Mouse (Mus musculus): Measurements from ENCODE around the gene Gm10985. TPM values are rescaled to one million over a fixed set of nuclear protein-coding genes. Genes with fewer than 3 reads are reported as not detected.
A peak's percentile ranks its signal among the peaks of the same experiment; 100 is the strongest.

Gm10985 gene
- total RNA-seq (2017), result not detected in 2 replicates

DNA sequence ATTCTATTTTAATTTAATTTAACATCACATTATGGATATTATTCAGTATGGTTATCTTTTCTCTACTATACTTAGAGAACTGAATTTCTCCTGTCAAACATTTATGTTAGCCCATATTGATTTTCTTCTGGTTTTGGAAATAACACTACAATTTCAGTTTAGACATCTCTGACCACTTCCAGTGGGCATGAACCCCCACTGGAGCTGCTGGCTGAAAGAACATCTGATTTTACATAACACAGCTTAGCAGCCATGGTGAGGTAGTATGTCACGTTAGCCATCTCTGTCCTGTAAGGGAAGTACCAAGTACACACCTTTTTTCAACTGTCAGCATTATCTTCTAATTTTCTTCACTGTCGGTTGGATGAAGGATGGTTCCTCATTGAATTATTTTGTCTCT is at the start of gene Gm10985:
TSS of gene Gm10985 (plus strand) at position 301 of the 400 bp plus-strand sequence.
- no peak for ATAC-seq (replicated peaks in 1 of 2; ENCODE audit: insufficient read depth in 1 of 2, low FRiP score in 2 of 2, low TSS enrichment in 1 of 2, low read depth in 1 of 2, poor library complexity in 2 of 2, severe bottlenecking in 2 of 2)

GRCm38 (mm10) chr3:53796933-53797332 is 48.0 kb upstream of the Gm10985 start:
- no peak for ATAC-seq (replicated peaks in 1 of 2; ENCODE audit: insufficient read depth in 1 of 2, low FRiP score in 2 of 2, low TSS enrichment in 1 of 2, low read depth in 1 of 2, poor library complexity in 2 of 2, severe bottlenecking in 2 of 2)

GRCm38 (mm10) chr3:53799671-53800070 is 45.2 kb upstream of the Gm10985 start:
- no peak for ATAC-seq (replicated peaks in 1 of 2; ENCODE audit: insufficient read depth in 1 of 2, low FRiP score in 2 of 2, low TSS enrichment in 1 of 2, low read depth in 1 of 2, poor library complexity in 2 of 2, severe bottlenecking in 2 of 2)

DNA sequence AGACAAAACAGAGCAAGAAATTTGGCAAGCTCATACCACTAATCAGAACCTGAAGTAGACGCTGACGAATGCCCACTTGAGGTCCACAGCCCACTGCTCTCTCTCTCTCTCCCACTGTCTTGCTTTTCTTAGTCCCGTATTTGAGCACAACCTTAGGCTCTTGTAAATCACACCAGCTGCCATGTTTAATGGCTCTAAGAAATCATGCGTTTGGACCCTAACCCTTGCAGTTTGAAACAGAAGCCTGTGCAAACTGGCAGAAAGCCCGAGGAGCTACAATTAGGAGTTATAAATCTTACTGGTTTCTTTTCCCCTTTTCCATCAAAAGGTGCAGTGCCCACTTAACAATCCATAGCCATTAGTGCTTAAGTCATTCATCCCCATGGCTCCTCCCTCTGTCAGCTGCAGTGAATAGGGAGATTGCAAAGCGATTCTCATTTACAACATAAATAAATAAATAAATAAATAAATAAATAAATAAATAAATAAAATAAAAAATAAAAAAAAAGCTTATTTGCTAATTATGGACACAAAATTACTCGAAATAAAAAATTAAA is 31.4 kb upstream of the Gm10985 start:
- ATAC-seq (replicated peaks in 1 of 2; ENCODE audit: insufficient read depth in 1 of 2, low FRiP score in 2 of 2, low TSS enrichment in 1 of 2, low read depth in 1 of 2, poor library complexity in 2 of 2, severe bottlenecking in 2 of 2), result no peak

GRCm38 (mm10) chr3:53834238-53834637 is 10.6 kb upstream of the Gm10985 start:
- ATAC-seq (replicated peaks in 1 of 2; ENCODE audit: insufficient read depth in 1 of 2, low FRiP score in 2 of 2, low TSS enrichment in 1 of 2, low read depth in 1 of 2, poor library complexity in 2 of 2, severe bottlenecking in 2 of 2), result no peak

GRCm38 (mm10) chr3:53846206-53846928 is 1.5 kb downstream of the Gm10985 start:
- ATAC-seq (replicated peaks in 1 of 2; ENCODE audit: insufficient read depth in 1 of 2, low FRiP score in 2 of 2, low TSS enrichment in 1 of 2, low read depth in 1 of 2, poor library complexity in 2 of 2, severe bottlenecking in 2 of 2), result no peak

GRCm38 (mm10) chr3:53847726-53848125 is 2.8 kb downstream of the Gm10985 start:
- no peak for ATAC-seq (replicated peaks in 1 of 2; ENCODE audit: insufficient read depth in 1 of 2, low FRiP score in 2 of 2, low TSS enrichment in 1 of 2, low read depth in 1 of 2, poor library complexity in 2 of 2, severe bottlenecking in 2 of 2)

- no peak for ATAC-seq (replicated peaks in 1 of 2; ENCODE audit: insufficient read depth in 1 of 2, low FRiP score in 2 of 2, low TSS enrichment in 1 of 2, low read depth in 1 of 2, poor library complexity in 2 of 2, severe bottlenecking in 2 of 2)
Measured at GRCm38 (mm10) chr3:53848262-53848661, 3.4 kb downstream of the Gm10985 start.

- no peak for ATAC-seq (replicated peaks in 1 of 2; ENCODE audit: insufficient read depth in 1 of 2, low FRiP score in 2 of 2, low TSS enrichment in 1 of 2, low read depth in 1 of 2, poor library complexity in 2 of 2, severe bottlenecking in 2 of 2)
Measured at GRCm38 (mm10) chr3:53854261-53854660, 9.4 kb downstream of the Gm10985 start.

GRCm38 (mm10) chr3:53854831-53855230 is 9.9 kb downstream of the Gm10985 start:
- ATAC-seq (replicated peaks in 1 of 2; ENCODE audit: insufficient read depth in 1 of 2, low FRiP score in 2 of 2, low TSS enrichment in 1 of 2, low read depth in 1 of 2, poor library complexity in 2 of 2, severe bottlenecking in 2 of 2), result no peak

GRCm38 (mm10) chr3:53863383-53864220 is 18.7 kb downstream of the Gm10985 start, which contains the start of gene Ufm1:
Ufm1 (minus strand) TSS chr3:53863830.
- peak; percentile 99 for ATAC-seq (replicated peaks in 1 of 2; ENCODE audit: insufficient read depth in 1 of 2, low FRiP score in 2 of 2, low TSS enrichment in 1 of 2, low read depth in 1 of 2, poor library complexity in 2 of 2, severe bottlenecking in 2 of 2)

- ATAC-seq (replicated peaks in 1 of 2; ENCODE audit: insufficient read depth in 1 of 2, low FRiP score in 2 of 2, low TSS enrichment in 1 of 2, low read depth in 1 of 2, poor library complexity in 2 of 2, severe bottlenecking in 2 of 2), result no peak
Measured at GRCm38 (mm10) chr3:53868212-53868611, 23.3 kb downstream of the Gm10985 start.

DNA sequence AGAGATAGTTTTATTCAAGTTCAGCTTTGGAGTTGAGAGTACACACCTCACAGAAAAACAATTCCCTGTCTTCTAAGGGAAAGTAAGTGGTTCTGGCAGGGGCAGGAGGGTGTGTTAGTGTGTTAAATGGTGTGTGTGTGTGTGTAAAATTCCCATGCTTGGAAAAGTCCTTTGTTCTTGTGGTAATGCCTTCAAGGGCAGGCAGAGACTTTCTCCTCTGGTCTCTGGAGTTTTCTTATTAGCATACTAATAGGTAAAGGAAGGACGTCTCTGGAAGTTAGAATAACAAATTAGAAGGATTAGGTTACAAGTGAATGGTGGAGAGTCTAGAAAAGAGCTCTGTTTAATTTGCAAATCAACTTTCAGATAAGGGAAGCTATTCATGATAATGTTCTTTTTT is 24.4 kb downstream of the Gm10985 start:
- no peak for ATAC-seq (replicated peaks in 1 of 2; ENCODE audit: insufficient read depth in 1 of 2, low FRiP score in 2 of 2, low TSS enrichment in 1 of 2, low read depth in 1 of 2, poor library complexity in 2 of 2, severe bottlenecking in 2 of 2)

DNA sequence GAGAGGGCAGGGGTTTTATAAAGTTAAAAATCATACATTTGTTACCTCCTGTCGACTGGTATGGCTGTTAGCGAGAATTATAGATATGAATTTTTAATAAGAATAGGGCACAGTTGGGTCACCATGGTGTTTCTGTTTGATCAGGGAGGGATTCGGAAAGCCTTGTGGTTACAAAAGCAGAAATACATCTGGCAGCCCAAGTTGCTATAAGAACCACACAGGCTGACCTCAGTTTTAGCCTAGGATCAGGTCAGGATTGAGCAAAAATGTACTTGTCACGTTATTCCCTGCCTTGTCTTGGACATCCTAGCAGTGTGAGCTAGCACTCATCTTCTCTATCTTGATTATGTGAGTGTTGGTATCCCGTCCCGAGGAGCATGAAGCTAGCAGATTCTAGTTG is 25.6 kb downstream of the Gm10985 start:
- peak; percentile 69 for ATAC-seq (replicated peaks in 1 of 2; ENCODE audit: insufficient read depth in 1 of 2, low FRiP score in 2 of 2, low TSS enrichment in 1 of 2, low read depth in 1 of 2, poor library complexity in 2 of 2, severe bottlenecking in 2 of 2)

DNA sequence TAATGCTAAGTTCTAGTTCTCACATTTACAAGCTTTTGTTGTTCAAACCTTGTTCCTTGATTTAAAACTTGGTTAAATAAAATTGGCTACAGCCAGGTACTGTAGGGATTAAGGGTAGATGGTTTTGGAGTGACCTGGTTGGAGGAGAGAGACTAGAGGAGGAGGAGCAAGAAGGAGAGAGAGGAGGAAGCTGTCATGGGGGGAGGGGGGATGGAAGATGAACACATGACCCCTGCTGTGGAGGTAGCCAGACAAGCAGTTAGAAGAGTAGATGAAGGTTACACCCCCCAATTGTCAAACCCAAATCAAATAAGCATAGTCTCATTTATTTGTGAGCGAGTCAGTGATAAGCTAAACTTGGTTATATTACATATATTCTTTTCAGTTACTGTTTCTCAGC is 26.7 kb downstream of the Gm10985 start:
- no peak for ATAC-seq (replicated peaks in 1 of 2; ENCODE audit: insufficient read depth in 1 of 2, low FRiP score in 2 of 2, low TSS enrichment in 1 of 2, low read depth in 1 of 2, poor library complexity in 2 of 2, severe bottlenecking in 2 of 2)

- no peak for ATAC-seq (replicated peaks in 1 of 2; ENCODE audit: insufficient read depth in 1 of 2, low FRiP score in 2 of 2, low TSS enrichment in 1 of 2, low read depth in 1 of 2, poor library complexity in 2 of 2, severe bottlenecking in 2 of 2)
Measured at GRCm38 (mm10) chr3:53890619-53891540, 46.0 kb downstream of the Gm10985 start.
